Mouse (Mus musculus): ENCODE data around the gene Frem1.

DNA sequence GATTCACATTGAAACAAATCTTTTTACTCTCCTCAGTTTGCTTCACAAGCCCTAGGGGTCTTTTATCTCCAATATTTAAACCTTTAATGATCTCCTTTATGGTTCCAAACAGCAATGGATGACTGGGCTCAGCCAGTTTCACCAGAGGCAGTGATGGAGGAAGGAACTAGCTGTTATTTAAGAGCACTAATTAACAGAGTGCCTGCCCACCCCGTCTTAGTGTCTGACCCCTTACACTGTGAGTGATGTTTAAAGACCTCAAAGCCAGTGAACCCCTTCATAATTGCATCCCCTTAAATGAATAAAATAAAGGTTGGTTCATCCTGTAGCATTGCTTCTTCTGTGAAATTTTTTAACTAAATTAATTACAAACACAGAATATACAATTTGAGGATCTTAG, 19.4 kb downstream of the Frem1 start:
- TF ChIP-seq CTCF (IDR thresholded peaks at IDR 0.05; ENCODE audit: low read depth, low read length) = no peak
- no peak for TF ChIP-seq GATA1 (IDR thresholded peaks at IDR 0.05; ENCODE audit: borderline replicate concordance, low read length)
- no peak for TF ChIP-seq TAL1 (conservative IDR thresholded peaks at IDR 0.05; ENCODE audit: low read depth, low read length)
- TF ChIP-seq POLR2AphosphoS5 (IDR thresholded peaks at IDR 0.05; ENCODE audit: insufficient replicate concordance, low read depth, low read length) = no peak
